Mouse (Mus musculus) bone marrow, adult 2 months (tissue): ENCODE results near the gene Slc5a2.

Experiments
- CTCF ChIP-seq: fragments of 200-500 bp; IDR thresholded peaks from 2 replicates; pipeline ENCODE4 v1.5.1; 2011; ENCODE audit warnings: low read length, control low read depth; ENCODE audit not compliant: control insufficient read depth, insufficient read depth
- POLR2A ChIP-seq: fragments of 200-500 bp; IDR thresholded peaks from 2 replicates; pipeline ENCODE4 v1.6.1; 2011; ENCODE audit warnings: low read depth, mild to moderate bottlenecking, control low read depth, low read length, borderline replicate concordance; ENCODE audit not compliant: control insufficient read depth

DNA sequence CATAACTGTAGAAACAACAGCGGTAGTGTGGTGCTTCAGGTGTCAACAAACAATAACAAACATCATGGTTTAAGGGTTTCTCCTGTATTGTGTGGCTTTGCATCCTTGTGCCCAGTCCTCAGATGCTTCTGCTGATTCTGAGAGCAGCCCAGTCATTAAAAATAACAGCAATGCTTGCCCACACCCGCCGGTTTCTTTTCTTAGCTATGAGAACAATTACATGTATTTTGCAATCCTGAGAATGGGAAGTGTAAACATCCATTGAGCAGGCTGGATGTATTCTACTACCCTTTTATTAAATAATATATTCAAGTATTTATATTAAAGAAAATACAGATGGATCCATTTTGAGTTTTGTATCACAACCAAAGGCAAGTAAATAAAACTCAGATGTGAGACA lies 36.7 kb downstream of the Slc5a2 start:
- no peak for TF ChIP-seq POLR2A
- no peak for TF ChIP-seq CTCF
